Mouse (Mus musculus): ENCODE measurements around the gene Rrbp1. TPM values are rescaled to one million over a fixed set of nuclear protein-coding genes. Genes with fewer than 3 reads are reported as not detected.

Rrbp1 gene
- polyA plus RNA-seq (2014; fragmentation: Nextera tagmentation; extraction: Ambion mirVana): 139 and 140 TPM in 2 replicates

GRCm38 (mm10) chr2:144011080-144011551 lies at the start of gene Rrbp1:
TSS of gene Rrbp1 (minus strand) at chr2:144011263.
- no peaks in the 10 kb centered on the region for H3K9me3 ChIP-seq (ENCODE audit: control insufficient read depth, low read depth, low read length)
- peak; percentile 97 for ATAC-seq (ENCODE audit: insufficient number of reproducible peaks, insufficient read depth, low FRiP score, low read depth)
- peak within 1 kb of the TSS; percentile 82 for H3K4me3 ChIP-seq (ENCODE audit: low read depth, low read length)
- peak within 1 kb of the TSS; percentile 97 for H3K27ac ChIP-seq (ENCODE audit: low read length)
- peak within 1 kb of the TSS; percentile 73 for H3K4me2 ChIP-seq (replicated peaks; ENCODE audit: low read depth, low read length)
- no peaks in the 10 kb centered on the region for H3K27me3 ChIP-seq (ENCODE audit: control insufficient read depth, insufficient read depth, low read length)
- H3K9ac ChIP-seq (replicated peaks; ENCODE audit: low read depth, low read length): peak within 1 kb of the TSS; percentile 97
- under 1% methylated on average over 51 of the region's 53 CpGs for WGBS
- H3K4me1 ChIP-seq (ENCODE audit: control insufficient read depth, insufficient read depth, low read length): peaks cover 32% of the 10 kb centered on the region
- peaks cover 8% of the 10 kb centered on the region for H3K36me3 ChIP-seq (ENCODE audit: control insufficient read depth, insufficient read depth, low read length)

- H3K4me1 ChIP-seq (ENCODE audit: control insufficient read depth, insufficient read depth, low read length): no peaks in the 10 kb centered on the region
- 96% methylated on average over 2 of the region's 2 CpGs for WGBS
- H3K4me3 ChIP-seq (ENCODE audit: low read depth, low read length): no peak overlapping the region
- no peak overlapping the region for H3K4me2 ChIP-seq (replicated peaks; ENCODE audit: low read depth, low read length)
- no peak overlapping the region for H3K27ac ChIP-seq (ENCODE audit: low read length)
- no peaks in the 10 kb centered on the region for H3K36me3 ChIP-seq (ENCODE audit: control insufficient read depth, insufficient read depth, low read length)
- H3K27me3 ChIP-seq (ENCODE audit: control insufficient read depth, insufficient read depth, low read length): no peaks in the 10 kb centered on the region
- H3K9me3 ChIP-seq (ENCODE audit: control insufficient read depth, low read depth, low read length): no peaks in the 10 kb centered on the region
- ATAC-seq (ENCODE audit: insufficient number of reproducible peaks, insufficient read depth, low FRiP score, low read depth): no peak
- H3K9ac ChIP-seq (replicated peaks; ENCODE audit: low read depth, low read length): no peak overlapping the region
Observed at GRCm38 (mm10) chr2:144057735-144058134, 46.7 kb upstream of the Rrbp1 start.

DNA sequence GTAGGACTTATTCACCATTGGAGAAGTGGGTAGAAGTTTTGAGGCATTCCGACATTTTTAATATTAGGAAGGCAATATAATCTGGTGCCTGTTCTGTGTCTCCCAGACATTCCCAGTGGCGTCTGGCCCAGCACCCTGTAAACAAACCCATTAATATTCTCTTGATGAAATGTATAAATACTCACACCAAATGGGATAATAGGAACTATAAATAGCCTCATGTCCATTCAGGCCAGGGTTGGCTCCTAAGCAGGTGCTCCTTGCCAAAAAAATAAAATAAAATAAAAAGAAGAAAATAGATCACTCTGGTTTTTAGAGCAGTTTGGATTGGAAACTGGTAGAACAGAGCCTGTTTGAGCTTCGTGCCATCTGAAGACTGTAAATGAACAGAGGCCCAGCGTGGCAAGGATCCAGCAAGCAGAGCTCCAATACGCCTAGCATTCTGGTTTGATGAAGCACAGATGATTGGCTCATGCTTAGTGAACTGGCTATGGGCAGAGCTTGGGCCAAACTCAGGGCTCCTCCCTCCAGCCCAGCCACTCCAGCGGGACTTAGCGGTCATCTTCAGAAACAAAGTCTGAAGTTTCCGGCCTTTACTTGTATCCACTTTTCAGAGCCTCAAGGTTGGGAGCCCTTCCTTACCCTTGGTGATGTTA lies 41.5 kb upstream of the Rrbp1 start:
- no peak overlapping the region for H3K4me3 ChIP-seq (ENCODE audit: low read depth, low read length)
- H3K36me3 ChIP-seq (ENCODE audit: control insufficient read depth, insufficient read depth, low read length): no peaks in the 10 kb centered on the region
- no peak for ATAC-seq (ENCODE audit: insufficient number of reproducible peaks, insufficient read depth, low FRiP score, low read depth)
- no peak overlapping the region for H3K4me2 ChIP-seq (replicated peaks; ENCODE audit: low read depth, low read length)
- 82% methylated on average over 8 of the region's 8 CpGs for WGBS
- no peaks in the 10 kb centered on the region for H3K4me1 ChIP-seq (ENCODE audit: control insufficient read depth, insufficient read depth, low read length)
- no peak overlapping the region for H3K9ac ChIP-seq (replicated peaks; ENCODE audit: low read depth, low read length)
- no peak overlapping the region for H3K27ac ChIP-seq (ENCODE audit: low read length)
- H3K27me3 ChIP-seq (ENCODE audit: control insufficient read depth, insufficient read depth, low read length): no peaks in the 10 kb centered on the region
- no peaks in the 10 kb centered on the region for H3K9me3 ChIP-seq (ENCODE audit: control insufficient read depth, low read depth, low read length)

DNA sequence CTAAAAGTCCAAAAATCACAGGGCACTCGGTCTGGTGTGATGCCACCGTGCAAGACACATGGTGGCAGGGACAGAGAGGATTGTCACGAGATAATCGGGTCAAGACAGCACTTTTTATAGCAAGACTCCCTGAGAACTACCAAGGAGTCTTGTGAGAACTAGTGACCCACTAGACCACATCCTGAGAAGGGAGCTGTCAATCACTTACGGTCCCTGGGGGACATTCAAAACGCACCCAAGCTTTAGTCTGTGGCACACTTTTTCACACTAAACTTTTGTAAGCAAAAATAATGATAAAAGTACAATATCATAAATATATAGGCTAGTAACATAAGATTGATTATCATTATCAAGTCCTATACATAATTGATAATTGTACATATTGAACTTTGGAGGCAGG lies 39.8 kb upstream of the Rrbp1 start:
- no peak overlapping the region for H3K9ac ChIP-seq (replicated peaks; ENCODE audit: low read depth, low read length)
- H3K27me3 ChIP-seq (ENCODE audit: control insufficient read depth, insufficient read depth, low read length): no peaks in the 10 kb centered on the region
- no peaks in the 10 kb centered on the region for H3K36me3 ChIP-seq (ENCODE audit: control insufficient read depth, insufficient read depth, low read length)
- no peak overlapping the region for H3K4me2 ChIP-seq (replicated peaks; ENCODE audit: low read depth, low read length)
- no peak overlapping the region for H3K27ac ChIP-seq (ENCODE audit: low read length)
- no peak for ATAC-seq (ENCODE audit: insufficient number of reproducible peaks, insufficient read depth, low FRiP score, low read depth)
- 88% methylated on average over 6 of the region's 6 CpGs for WGBS
- H3K4me3 ChIP-seq (ENCODE audit: low read depth, low read length): no peak overlapping the region
- 0 out of 2 replicates have a peak, but pooled peaks cover 3% of the 10 kb centered on the region for H3K4me1 ChIP-seq (ENCODE audit: control insufficient read depth, insufficient read depth, low read length)
- no peaks in the 10 kb centered on the region for H3K9me3 ChIP-seq (ENCODE audit: control insufficient read depth, low read depth, low read length)

DNA sequence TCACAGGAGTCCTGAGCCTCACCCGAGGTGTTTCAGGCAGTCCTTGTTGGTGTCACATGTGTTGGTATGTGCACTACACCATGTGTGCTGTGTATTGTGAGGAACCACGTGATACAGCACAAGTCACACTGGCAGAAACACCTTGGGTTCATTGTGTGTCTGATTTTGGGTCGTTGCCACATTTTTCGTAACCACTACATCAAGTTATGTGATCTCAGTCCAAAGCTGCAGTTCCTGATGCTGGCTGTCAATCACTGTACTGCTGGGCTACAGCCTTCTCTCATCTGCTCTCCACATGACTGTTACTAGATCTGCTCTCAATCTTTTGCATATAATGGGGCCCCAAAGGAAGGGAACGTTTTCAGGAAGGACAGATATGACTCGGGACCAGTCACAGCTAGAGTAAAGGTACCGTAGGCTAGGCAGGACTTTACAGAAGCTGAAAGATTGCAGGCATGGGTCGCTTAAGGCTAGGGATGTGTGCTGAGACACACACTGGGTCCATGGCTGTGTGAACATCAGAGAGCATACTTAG lies 39.1 kb upstream of the Rrbp1 start:
- no peaks in the 10 kb centered on the region for H3K9me3 ChIP-seq (ENCODE audit: control insufficient read depth, low read depth, low read length)
- no peak overlapping the region for H3K9ac ChIP-seq (replicated peaks; ENCODE audit: low read depth, low read length)
- H3K36me3 ChIP-seq (ENCODE audit: control insufficient read depth, insufficient read depth, low read length): no peaks in the 10 kb centered on the region
- H3K4me2 ChIP-seq (replicated peaks; ENCODE audit: low read depth, low read length): no peak overlapping the region
- H3K27me3 ChIP-seq (ENCODE audit: control insufficient read depth, insufficient read depth, low read length): no peaks in the 10 kb centered on the region
- H3K4me1 ChIP-seq (ENCODE audit: control insufficient read depth, insufficient read depth, low read length): 0 out of 2 replicates have a peak, but pooled peaks cover 3% of the 10 kb centered on the region
- WGBS: 82% methylated on average over 8 of the region's 8 CpGs
- ATAC-seq (ENCODE audit: insufficient number of reproducible peaks, insufficient read depth, low FRiP score, low read depth): no peak
- H3K4me3 ChIP-seq (ENCODE audit: low read depth, low read length): no peak overlapping the region
- H3K27ac ChIP-seq (ENCODE audit: low read length): no peak overlapping the region

GRCm38 (mm10) chr2:144046916-144047315 lies 35.9 kb upstream of the Rrbp1 start:
- Histone ChIP-seq H3K36me3 (ENCODE audit: control insufficient read depth, insufficient read depth, low read length) (no peaks in the 10 kb centered on the region), H3K4me1 (ENCODE audit: control insufficient read depth, insufficient read depth, low read length) (0 out of 2 replicates have a peak, but pooled peaks cover 3% of the 10 kb centered on the region), H3K27ac (ENCODE audit: low read length) (no peak overlapping the region), H3K4me2 (replicated peaks; ENCODE audit: low read depth, low read length) (no peak overlapping the region), H3K27me3 (ENCODE audit: control insufficient read depth, insufficient read depth, low read length) (no peaks in the 10 kb centered on the region), H3K4me3 (ENCODE audit: low read depth, low read length) (no peak overlapping the region), H3K9me3 (ENCODE audit: control insufficient read depth, low read depth, low read length) (peaks cover 12% of the 10 kb centered on the region; the same call in 1 of the 2 replicates), H3K9ac (replicated peaks; ENCODE audit: low read depth, low read length) (no peak overlapping the region)
- 74% methylated on average over 11 of the region's 11 CpGs for WGBS
- ATAC-seq (ENCODE audit: insufficient number of reproducible peaks, insufficient read depth, low FRiP score, low read depth): no peak

DNA sequence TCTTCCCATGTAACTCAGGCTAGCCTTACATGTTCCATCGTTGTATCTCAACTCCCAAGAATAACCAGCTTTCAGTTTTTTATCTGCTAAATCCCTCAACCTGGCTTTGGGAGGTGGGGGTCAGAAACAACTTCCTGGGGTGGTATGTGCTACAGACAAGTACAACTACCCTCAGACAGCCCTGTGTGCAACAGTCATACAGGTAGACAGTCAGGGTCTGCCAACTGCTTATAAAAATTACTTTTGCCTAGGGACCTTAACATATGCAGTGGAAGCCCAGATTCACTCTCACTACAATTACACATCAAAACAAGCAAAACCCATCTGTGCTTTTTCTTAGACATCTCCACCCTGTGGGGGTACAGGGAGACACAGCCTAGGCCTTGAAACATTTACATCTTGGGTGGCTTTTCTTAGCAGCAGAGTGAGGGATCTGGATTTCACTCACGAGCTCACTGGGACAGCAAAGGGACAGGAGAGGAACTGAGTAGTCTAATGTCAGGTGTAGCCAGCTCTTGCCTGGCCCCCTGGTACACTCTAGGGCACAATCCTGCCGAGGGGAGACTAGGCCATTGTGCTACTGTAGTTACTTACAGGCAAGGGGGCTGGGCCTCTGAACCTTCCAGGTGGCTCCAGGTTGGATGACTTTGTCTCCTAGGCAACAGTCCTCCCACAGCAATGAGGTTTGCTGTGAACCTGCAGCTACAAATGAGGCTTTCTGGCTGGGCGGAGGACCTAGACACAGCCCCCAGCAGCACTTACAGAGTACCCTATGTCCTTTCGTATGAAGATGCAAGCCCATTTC lies 34.9 kb upstream of the Rrbp1 start:
- H3K27me3 ChIP-seq (ENCODE audit: control insufficient read depth, insufficient read depth, low read length): no peaks in the 10 kb centered on the region
- H3K27ac ChIP-seq (ENCODE audit: low read length): no peak overlapping the region
- H3K9me3 ChIP-seq (ENCODE audit: control insufficient read depth, low read depth, low read length): peaks cover 12% of the 10 kb centered on the region; the same call in 1 of the 2 replicates
- H3K4me2 ChIP-seq (replicated peaks; ENCODE audit: low read depth, low read length): no peak overlapping the region
- 0 out of 2 replicates have a peak, but pooled peaks cover 3% of the 10 kb centered on the region for H3K4me1 ChIP-seq (ENCODE audit: control insufficient read depth, insufficient read depth, low read length)
- H3K4me3 ChIP-seq (ENCODE audit: low read depth, low read length): no peak overlapping the region
- 53% methylated on average over 5 of the region's 5 CpGs for WGBS
- H3K9ac ChIP-seq (replicated peaks; ENCODE audit: low read depth, low read length): no peak overlapping the region
- H3K36me3 ChIP-seq (ENCODE audit: control insufficient read depth, insufficient read depth, low read length): no peaks in the 10 kb centered on the region
- 0 out of 2 replicates have a peak, but pooled peaks have one; percentile 28 for ATAC-seq (ENCODE audit: insufficient number of reproducible peaks, insufficient read depth, low FRiP score, low read depth)

DNA sequence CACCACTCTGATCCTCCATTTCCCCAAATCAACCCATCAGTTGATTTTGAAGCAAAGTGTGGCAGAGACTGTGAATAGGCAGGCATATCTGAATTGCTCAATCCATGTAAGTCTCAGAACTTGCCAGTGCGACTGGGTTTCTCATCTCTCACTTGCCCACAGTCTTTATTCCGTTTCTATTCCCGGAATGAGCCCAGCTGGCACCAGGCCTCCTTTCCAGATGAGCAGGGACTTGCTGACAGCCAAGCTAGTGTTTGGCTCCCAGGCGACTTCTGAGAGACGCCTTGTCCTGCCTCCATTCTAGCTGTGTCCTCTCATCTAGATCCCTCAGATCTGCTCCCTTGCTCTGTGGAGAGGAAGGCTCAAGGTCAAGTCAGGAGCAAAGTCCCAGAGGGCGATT lies 33.7 kb upstream of the Rrbp1 start:
- Histone ChIP-seq H3K4me1 (ENCODE audit: control insufficient read depth, insufficient read depth, low read length) (0 out of 2 replicates have a peak, but pooled peaks cover 3% of the 10 kb centered on the region), H3K4me2 (replicated peaks; ENCODE audit: low read depth, low read length) (no peak overlapping the region), H3K27ac (ENCODE audit: low read length) (no peak overlapping the region), H3K4me3 (ENCODE audit: low read depth, low read length) (no peak overlapping the region), H3K27me3 (ENCODE audit: control insufficient read depth, insufficient read depth, low read length) (no peaks in the 10 kb centered on the region), H3K36me3 (ENCODE audit: control insufficient read depth, insufficient read depth, low read length) (no peaks in the 10 kb centered on the region), H3K9ac (replicated peaks; ENCODE audit: low read depth, low read length) (no peak overlapping the region), H3K9me3 (ENCODE audit: control insufficient read depth, low read depth, low read length) (peaks cover 12% of the 10 kb centered on the region; the same call in 1 of the 2 replicates)
- ATAC-seq (ENCODE audit: insufficient number of reproducible peaks, insufficient read depth, low FRiP score, low read depth): no peak
- WGBS: 79% methylated on average over 6 of the region's 6 CpGs

Measured in stomach, embryonic 14.5 days (tissue).